Mouse (Mus musculus): ENCODE measurements around the gene Atp11a.

The Atp11a gene

GRCm38 (mm10) chr8:12756391-12757157 is at the start of gene Atp11a:
Atp11a (plus strand) TSS chr8:12757014.
- DNase-seq (ENCODE audit: extremely low spot score, low read depth, low spot score) = no peak

DNA sequence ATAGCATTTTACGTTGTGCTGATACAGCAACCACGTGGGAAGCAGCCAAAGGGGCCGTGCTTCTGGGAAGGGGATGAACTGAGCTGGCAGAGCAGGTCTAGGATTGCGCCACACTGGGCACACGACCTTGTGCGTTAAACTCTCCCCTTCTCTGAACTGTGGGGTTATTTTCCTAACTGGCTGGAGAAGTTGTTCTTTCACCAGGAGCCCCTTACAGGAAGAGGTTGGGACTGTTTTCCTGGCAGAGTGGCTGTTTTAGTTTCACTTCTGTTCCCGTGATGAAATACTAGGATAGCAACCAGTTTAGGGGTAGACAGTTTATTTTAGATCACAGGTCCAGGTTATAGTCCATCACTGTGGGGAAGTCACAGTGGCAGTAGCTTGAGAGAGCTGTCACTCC is 45.2 kb upstream of the Atp11a start:
- DNase-seq (ENCODE audit: extremely low spot score, low read depth, low spot score) = no peak

GRCm38 (mm10) chr8:12715861-12716585 is 40.8 kb upstream of the Atp11a start:
- no peak for DNase-seq (ENCODE audit: extremely low spot score, low read depth, low spot score)

DNA sequence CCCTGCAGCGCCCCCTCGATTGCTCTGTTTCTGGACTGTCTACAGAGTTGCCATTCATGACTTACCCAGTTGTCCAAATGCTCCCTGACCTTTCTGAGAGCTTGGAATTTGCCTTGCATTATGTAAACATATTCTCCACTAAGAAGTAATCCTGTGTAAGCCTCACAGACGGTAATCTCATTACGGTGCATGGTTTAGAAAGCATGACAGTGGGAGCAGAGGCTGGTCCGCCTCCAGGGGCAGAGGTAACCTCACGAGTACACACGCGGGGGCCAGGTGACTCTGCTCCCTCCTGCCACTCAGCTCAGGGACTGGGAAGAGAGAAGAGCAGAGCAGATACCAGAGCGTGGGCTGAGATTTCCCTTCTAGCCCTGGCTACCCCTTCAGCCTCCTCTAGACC is 37.7 kb upstream of the Atp11a start:
- no peak for DNase-seq (ENCODE audit: extremely low spot score, low read depth, low spot score)

DNA sequence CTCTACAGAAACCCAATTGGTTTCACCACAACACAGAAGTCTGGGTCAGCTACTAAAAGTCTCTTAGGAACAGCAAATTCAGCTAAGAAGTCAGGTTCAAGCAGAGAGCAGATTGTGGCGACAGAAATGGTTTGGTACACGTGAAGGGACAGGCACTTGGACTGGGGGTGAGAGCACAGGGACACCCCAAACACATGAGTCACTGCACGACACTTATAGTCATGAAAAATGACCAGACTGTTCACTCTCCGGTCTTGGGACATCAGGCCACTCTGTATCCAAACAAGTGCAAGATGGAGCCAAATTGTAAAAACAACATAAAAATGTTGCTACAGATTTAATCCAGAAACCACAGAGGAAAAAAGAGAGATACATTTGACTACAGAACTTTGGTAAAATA is 28.2 kb upstream of the Atp11a start:
- DNase-seq (ENCODE audit: extremely low spot score, low read depth, low spot score) = no peak

DNA sequence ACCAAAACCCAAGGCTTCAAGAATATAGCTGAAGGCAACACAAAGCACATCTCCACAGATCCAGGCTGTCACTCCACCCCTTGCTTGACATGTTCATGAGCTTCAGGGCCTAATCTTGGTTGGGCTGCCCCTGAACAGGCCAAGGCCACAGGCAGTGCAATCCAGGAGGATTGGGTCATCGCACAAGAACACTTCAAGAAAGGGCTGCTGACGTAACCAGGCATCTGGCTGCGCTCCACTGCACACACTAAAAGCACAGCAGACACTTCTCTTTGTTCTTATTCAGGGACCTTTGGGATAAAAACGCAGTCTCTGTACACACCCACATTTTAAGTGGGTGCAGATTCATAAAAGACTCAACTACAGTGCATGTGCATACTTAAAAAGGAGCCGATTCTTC is 26.0 kb upstream of the Atp11a start:
- DNase-seq (ENCODE audit: extremely low spot score, low read depth, low spot score) = no peak

DNA sequence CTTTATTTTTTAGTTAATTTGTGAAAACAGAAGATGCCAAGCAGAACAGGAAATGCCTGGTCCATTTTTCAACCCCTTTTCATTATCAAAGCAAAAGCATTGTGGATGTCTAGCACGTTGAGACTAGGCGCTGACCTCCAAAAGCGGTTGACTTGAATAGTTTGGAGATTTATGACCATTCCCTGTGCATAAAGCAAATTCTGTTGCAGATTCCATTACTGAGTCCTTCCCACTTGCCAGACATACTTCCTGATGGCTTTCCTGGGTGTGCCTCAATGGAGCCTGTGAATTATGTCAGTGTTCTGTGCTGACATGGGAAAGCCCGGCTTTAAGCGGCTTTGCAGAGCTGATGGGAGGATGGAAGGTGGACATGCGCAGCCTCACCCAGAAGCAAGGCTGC is 24.4 kb upstream of the Atp11a start:
- no peak for DNase-seq (ENCODE audit: extremely low spot score, low read depth, low spot score)

- no peak for DNase-seq (ENCODE audit: extremely low spot score, low read depth, low spot score)
Observed at GRCm38 (mm10) chr8:12739113-12739512, 17.7 kb upstream of the Atp11a start.

GRCm38 (mm10) chr8:12743390-12743789 is 13.4 kb upstream of the Atp11a start:
- DNase-seq (ENCODE audit: extremely low spot score, low read depth, low spot score) = no peak

- no peak for DNase-seq (ENCODE audit: extremely low spot score, low read depth, low spot score)
Observed at GRCm38 (mm10) chr8:12748183-12748582, 8.6 kb upstream of the Atp11a start.

- DNase-seq (ENCODE audit: extremely low spot score, low read depth, low spot score) = no peak
Observed at GRCm38 (mm10) chr8:12749116-12749515, 7.7 kb upstream of the Atp11a start.

GRCm38 (mm10) chr8:12753054-12753453 is 3.8 kb upstream of the Atp11a start:
- DNase-seq (ENCODE audit: extremely low spot score, low read depth, low spot score) = no peak

DNA sequence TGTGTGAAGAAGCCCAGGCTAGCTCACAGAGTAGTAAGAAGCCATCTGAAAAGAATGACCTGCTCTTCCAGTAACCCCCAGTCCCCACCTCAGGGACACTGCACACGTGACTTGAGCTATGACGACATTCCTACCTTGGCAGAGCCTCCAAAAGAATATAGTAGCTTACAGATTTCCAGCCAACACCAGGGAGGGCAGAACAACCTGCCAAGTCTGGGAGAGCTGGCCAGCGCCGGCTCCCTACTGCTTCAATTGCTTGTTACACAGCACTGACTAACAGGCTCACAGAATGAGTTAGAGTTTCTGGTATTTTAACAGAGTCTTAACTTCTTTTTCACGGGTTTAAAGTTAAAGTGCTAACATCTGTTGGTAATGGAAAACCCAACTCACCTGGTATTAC is 2.7 kb upstream of the Atp11a start:
- DNase-seq (ENCODE audit: extremely low spot score, low read depth, low spot score) = no peak

GRCm38 (mm10) chr8:12755312-12755711 is 1.5 kb upstream of the Atp11a start:
- no peak for DNase-seq (ENCODE audit: extremely low spot score, low read depth, low spot score)

DNA sequence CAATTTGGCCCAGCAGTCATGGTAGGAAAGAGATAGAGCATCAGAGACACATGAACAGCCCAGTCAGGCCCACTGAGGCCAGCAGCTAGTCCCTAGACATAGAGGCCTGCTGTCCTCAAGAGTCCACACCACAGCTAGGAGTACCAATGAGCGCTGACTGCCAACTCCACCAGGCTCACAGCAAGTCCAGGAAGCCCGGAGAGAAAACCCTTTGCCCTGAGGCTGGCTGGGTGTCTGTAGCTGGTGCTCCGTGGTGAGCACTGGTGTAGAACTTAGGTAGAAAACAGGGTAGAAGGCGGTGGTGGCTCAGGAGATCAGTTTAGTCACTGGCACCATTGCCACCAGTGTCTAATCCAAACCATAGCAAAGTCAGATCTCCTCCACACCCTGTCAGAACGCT is 988 bp upstream of the Atp11a start:
- no peak for DNase-seq (ENCODE audit: extremely low spot score, low read depth, low spot score)

- DNase-seq (ENCODE audit: extremely low spot score, low read depth, low spot score) = no peak
Observed at GRCm38 (mm10) chr8:12757231-12757940, 572 bp downstream of the Atp11a start.

- no peak for DNase-seq (ENCODE audit: extremely low spot score, low read depth, low spot score)
Observed at GRCm38 (mm10) chr8:12759963-12760362, 3.1 kb downstream of the Atp11a start.

- no peak for DNase-seq (ENCODE audit: extremely low spot score, low read depth, low spot score)
Observed at GRCm38 (mm10) chr8:12761873-12762272, 5.1 kb downstream of the Atp11a start.

GRCm38 (mm10) chr8:12763565-12764108 is 6.8 kb downstream of the Atp11a start:
- DNase-seq (ENCODE audit: extremely low spot score, low read depth, low spot score) = no peak

- no peak for DNase-seq (ENCODE audit: extremely low spot score, low read depth, low spot score)
Observed at GRCm38 (mm10) chr8:12764971-12765370, 8.2 kb downstream of the Atp11a start.

DNA sequence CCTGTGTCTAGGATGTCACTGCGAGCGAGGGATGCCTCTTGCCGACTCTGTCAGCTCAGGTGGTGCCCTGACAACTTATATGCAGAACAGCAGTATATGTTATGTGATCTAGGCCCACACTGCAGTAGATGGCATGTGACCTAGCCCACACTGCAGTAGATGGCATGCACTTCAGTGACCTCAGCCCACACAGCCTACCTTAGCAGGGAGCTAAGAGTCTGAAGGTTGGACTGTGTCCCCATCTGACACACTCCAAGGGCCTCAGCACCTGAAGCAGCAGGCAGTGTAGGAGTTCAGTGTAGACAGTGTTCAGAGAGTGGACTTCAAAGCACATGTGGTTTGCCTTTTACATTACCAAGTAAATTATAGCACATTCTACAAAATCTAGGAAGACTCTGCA is 10.4 kb downstream of the Atp11a start:
- no peak for DNase-seq (ENCODE audit: extremely low spot score, low read depth, low spot score)

GRCm38 (mm10) chr8:12768747-12769146 is 11.9 kb downstream of the Atp11a start:
- DNase-seq (ENCODE audit: extremely low spot score, low read depth, low spot score) = no peak
